Mouse (Mus musculus): Measurements from ENCODE around the gene Pla2g4c. TPM values are rescaled to one million over a fixed set of nuclear protein-coding genes. Genes with fewer than 3 reads are reported as not detected.

Pla2g4c gene
- polyA plus RNA-seq, 1 experiment from 2014 or later: 1.7 TPM

- WGBS: 90% methylated on average over 6 of the region's 6 CpGs
- no peak for DNase-seq (ENCODE audit: low spot score)
- no peak overlapping the region for H3K4me2 ChIP-seq (replicated peaks; ENCODE audit: low read depth, low read length)
Measured at GRCm38 (mm10) chr7:13310493-13311199, 13.8 kb upstream of the Pla2g4c start.

GRCm38 (mm10) chr7:13311401-13311800 lies 13.1 kb upstream of the Pla2g4c start:
- Histone ChIP-seq H3K27ac (ENCODE audit: low read depth, low read length) (no peak overlapping the region), H3K4me2 (replicated peaks; ENCODE audit: low read depth, low read length) (no peak overlapping the region), H3K27me3 (ENCODE audit: control insufficient read depth, insufficient read depth, low read length) (no peaks in the 10 kb centered on the region), H3K4me3 (ENCODE audit: low read depth, low read length) (no peak overlapping the region), H3K4me1 (replicated peaks; ENCODE audit: control insufficient read depth, insufficient read depth, low read length) (no peaks in the 10 kb centered on the region), H3K9ac (ENCODE audit: low read depth, low read length) (no peak overlapping the region), H3K36me3 (ENCODE audit: control insufficient read depth, insufficient read depth, low read length) (peaks cover 15% of the 10 kb centered on the region; the same call in 1 of the 2 replicates), H3K9me3 (ENCODE audit: control insufficient read depth, low read length) (no peaks in the 10 kb centered on the region)
- no peak for ATAC-seq (ENCODE audit: low FRiP score)
- whole genome bisulfite sequencing: 93% methylated on average over 4 of the region's 4 CpGs
- no peak for DNase-seq (ENCODE audit: low spot score)

More at GRCm38 (mm10) chr7:13310493-13311199, 13.8 kb upstream of the Pla2g4c start:
- Histone ChIP-seq H3K4me3 (ENCODE audit: low read depth, low read length) (no peak overlapping the region), H3K36me3 (ENCODE audit: control insufficient read depth, insufficient read depth, low read length) (peaks cover 15% of the 10 kb centered on the region; the same call in 1 of the 2 replicates), H3K27me3 (ENCODE audit: control insufficient read depth, insufficient read depth, low read length) (no peaks in the 10 kb centered on the region), H3K27ac (ENCODE audit: low read depth, low read length) (no peak overlapping the region), H3K9ac (ENCODE audit: low read depth, low read length) (no peak overlapping the region), H3K4me1 (replicated peaks; ENCODE audit: control insufficient read depth, insufficient read depth, low read length) (no peaks in the 10 kb centered on the region), H3K9me3 (ENCODE audit: control insufficient read depth, low read length) (no peaks in the 10 kb centered on the region)
- no peak for ATAC-seq (ENCODE audit: low FRiP score)

- Histone ChIP-seq H3K27ac (ENCODE audit: low read depth, low read length) (no peak overlapping the region), H3K36me3 (ENCODE audit: control insufficient read depth, insufficient read depth, low read length) (peaks cover 11% of the 10 kb centered on the region; the same call in 1 of the 2 replicates), H3K4me1 (replicated peaks; ENCODE audit: control insufficient read depth, insufficient read depth, low read length) (no peaks in the 10 kb centered on the region), H3K9me3 (ENCODE audit: control insufficient read depth, low read length) (no peaks in the 10 kb centered on the region), H3K4me3 (ENCODE audit: low read depth, low read length) (no peak overlapping the region), H3K9ac (ENCODE audit: low read depth, low read length) (no peak overlapping the region), H3K4me2 (replicated peaks; ENCODE audit: low read depth, low read length) (no peak overlapping the region), H3K27me3 (ENCODE audit: control insufficient read depth, insufficient read depth, low read length) (no peaks in the 10 kb centered on the region)
- no peak for DNase-seq (ENCODE audit: low spot score)
- no peak for ATAC-seq (ENCODE audit: low FRiP score)
- WGBS: 91% methylated on average over 5 of the region's 5 CpGs
Measured at GRCm38 (mm10) chr7:13314095-13314597, 10.3 kb upstream of the Pla2g4c start.

GRCm38 (mm10) chr7:13321424-13321823 lies 3.0 kb upstream of the Pla2g4c start:
- Histone ChIP-seq H3K9ac (ENCODE audit: low read depth, low read length) (no peak overlapping the region), H3K27ac (ENCODE audit: low read depth, low read length) (no peak overlapping the region), H3K4me1 (replicated peaks; ENCODE audit: control insufficient read depth, insufficient read depth, low read length) (no peaks in the 10 kb centered on the region), H3K36me3 (ENCODE audit: control insufficient read depth, insufficient read depth, low read length) (no peaks in the 10 kb centered on the region), H3K4me3 (ENCODE audit: low read depth, low read length) (no peak overlapping the region), H3K9me3 (ENCODE audit: control insufficient read depth, low read length) (no peaks in the 10 kb centered on the region), H3K27me3 (ENCODE audit: control insufficient read depth, insufficient read depth, low read length) (no peaks in the 10 kb centered on the region), H3K4me2 (replicated peaks; ENCODE audit: low read depth, low read length) (no peak overlapping the region)
- DNase-seq (ENCODE audit: low spot score): no peak
- no peak for ATAC-seq (ENCODE audit: low FRiP score)
- 87% methylated on average over 3 of the region's 3 CpGs for WGBS

- H3K4me3 ChIP-seq (ENCODE audit: low read depth, low read length): no peak overlapping the region
- no peak overlapping the region for H3K9ac ChIP-seq (ENCODE audit: low read depth, low read length)
- H3K36me3 ChIP-seq (ENCODE audit: control insufficient read depth, insufficient read depth, low read length): no peaks in the 10 kb centered on the region
- H3K27ac ChIP-seq (ENCODE audit: low read depth, low read length): no peak overlapping the region
- no peaks in the 10 kb centered on the region for H3K4me1 ChIP-seq (replicated peaks; ENCODE audit: control insufficient read depth, insufficient read depth, low read length)
- no peaks in the 10 kb centered on the region for H3K27me3 ChIP-seq (ENCODE audit: control insufficient read depth, insufficient read depth, low read length)
- no peak overlapping the region for H3K4me2 ChIP-seq (replicated peaks; ENCODE audit: low read depth, low read length)
- 95% methylated on average over 2 of the region's 2 CpGs for WGBS
- DNase-seq (ENCODE audit: low spot score) (no peak), ATAC-seq (ENCODE audit: low FRiP score) (no peak)
- H3K9me3 ChIP-seq (ENCODE audit: control insufficient read depth, low read length): no peaks in the 10 kb centered on the region
Measured at GRCm38 (mm10) chr7:13330575-13330974, 6.1 kb downstream of the Pla2g4c start.

- H3K9me3 ChIP-seq (ENCODE audit: control insufficient read depth, low read length): no peaks in the 10 kb centered on the region
Measured at GRCm38 (mm10) chr7:13355943-13356342, 31.5 kb downstream of the Pla2g4c start.

GRCm38 (mm10) chr7:13380588-13380987 lies 56.1 kb downstream of the Pla2g4c start:
- 84% methylated on average over 2 of the region's 2 CpGs for WGBS
- DNase-seq (ENCODE audit: low spot score): no peak
- Histone ChIP-seq H3K4me2 (replicated peaks; ENCODE audit: low read depth, low read length) (no peak overlapping the region), H3K27ac (ENCODE audit: low read depth, low read length) (no peak overlapping the region), H3K4me1 (replicated peaks; ENCODE audit: control insufficient read depth, insufficient read depth, low read length) (no peaks in the 10 kb centered on the region), H3K4me3 (ENCODE audit: low read depth, low read length) (no peak overlapping the region), H3K9me3 (ENCODE audit: control insufficient read depth, low read length) (no peaks in the 10 kb centered on the region), H3K36me3 (ENCODE audit: control insufficient read depth, insufficient read depth, low read length) (no peaks in the 10 kb centered on the region), H3K27me3 (ENCODE audit: control insufficient read depth, insufficient read depth, low read length) (no peaks in the 10 kb centered on the region), H3K9ac (ENCODE audit: low read depth, low read length) (no peak overlapping the region)
- no peak for ATAC-seq (ENCODE audit: low FRiP score)

More at GRCm38 (mm10) chr7:13355943-13356342, 31.5 kb downstream of the Pla2g4c start:
- H3K9ac ChIP-seq (ENCODE audit: low read depth, low read length): no peak overlapping the region
- ATAC-seq (ENCODE audit: low FRiP score) (no peak), DNase-seq (ENCODE audit: low spot score) (no peak)
- H3K4me2 ChIP-seq (replicated peaks; ENCODE audit: low read depth, low read length): no peak overlapping the region
- H3K27ac ChIP-seq (ENCODE audit: low read depth, low read length): no peak overlapping the region
- H3K4me1 ChIP-seq (replicated peaks; ENCODE audit: control insufficient read depth, insufficient read depth, low read length): no peaks in the 10 kb centered on the region
- H3K4me3 ChIP-seq (ENCODE audit: low read depth, low read length): no peak overlapping the region
- H3K36me3 ChIP-seq (ENCODE audit: control insufficient read depth, insufficient read depth, low read length): peaks cover 7% of the 10 kb centered on the region; the same call in 1 of the 2 replicates
- no peaks in the 10 kb centered on the region for H3K27me3 ChIP-seq (ENCODE audit: control insufficient read depth, insufficient read depth, low read length)

DNA sequence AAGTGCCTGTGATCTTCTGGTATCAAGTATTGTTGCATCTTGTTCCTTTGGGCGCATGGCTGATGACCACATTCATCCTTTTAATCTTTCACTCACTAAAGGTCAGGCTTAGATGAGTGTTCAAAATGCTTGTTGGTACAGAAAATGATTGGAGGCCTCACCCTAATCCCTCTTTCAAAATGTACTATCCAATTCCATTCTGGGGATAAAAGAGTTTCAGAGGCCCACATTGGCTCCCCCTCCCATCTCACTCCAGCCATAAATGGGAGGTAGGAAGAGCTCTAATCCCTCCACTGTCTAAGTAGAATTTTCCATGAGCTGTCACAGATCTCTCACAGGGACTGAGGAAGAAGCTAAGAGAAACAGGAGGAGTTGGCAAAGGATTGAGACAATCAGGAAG lies 73.4 kb downstream of the Pla2g4c start, which contains the start of gene Cabp5:
Gene Cabp5, plus strand, starts transcription at position 301 of the 400 bp plus-strand sequence.
- 82% methylated on average over 1 of the region's 1 CpGs for WGBS

More for the DNA sequence above, 73.4 kb downstream of the Pla2g4c start, which contains the start of gene Cabp5:
- no peaks in the 10 kb centered on the region for H3K4me1 ChIP-seq (replicated peaks; ENCODE audit: control insufficient read depth, insufficient read depth, low read length)
- no peaks in the 10 kb centered on the region; the same call in 1 of the 2 replicates for H3K9me3 ChIP-seq (ENCODE audit: control insufficient read depth, low read length)
- ATAC-seq (ENCODE audit: low FRiP score) (no peak), DNase-seq (ENCODE audit: low spot score) (no peak)
- H3K27ac ChIP-seq (ENCODE audit: low read depth, low read length): no peak within 1 kb of the TSS
- no peak within 1 kb of the TSS for H3K4me2 ChIP-seq (replicated peaks; ENCODE audit: low read depth, low read length)
- no peak within 1 kb of the TSS for H3K4me3 ChIP-seq (ENCODE audit: low read depth, low read length)
- H3K9ac ChIP-seq (ENCODE audit: low read depth, low read length): no peak within 1 kb of the TSS
- H3K36me3 ChIP-seq (ENCODE audit: control insufficient read depth, insufficient read depth, low read length): no peaks in the 10 kb centered on the region
- no peaks in the 10 kb centered on the region for H3K27me3 ChIP-seq (ENCODE audit: control insufficient read depth, insufficient read depth, low read length)
